Mouse (Mus musculus) adrenal gland, adult 10 weeks (tissue): Measurements from ENCODE around the gene Olfr629. TPM values are rescaled to one million over a fixed set of nuclear protein-coding genes. Genes with fewer than 3 reads are reported as not detected.

Experiments
- polyA plus RNA-seq: library from polyadenylated mRNA; stranded (reverse); fragments of 350-450 nt; fragmentation: Illumina TruSeq; extraction: RNeasy Lipid Tissue Mini Kit (QIAGEN cat#74804); gene quantifications from one replicate; pipeline ENCODE4 v1.2.3, GENCODE M21; 2014; ENCODE audit warnings: low read depth, low replicate concordance

The Olfr629 gene
- not detected for polyA plus RNA-seq

DNA sequence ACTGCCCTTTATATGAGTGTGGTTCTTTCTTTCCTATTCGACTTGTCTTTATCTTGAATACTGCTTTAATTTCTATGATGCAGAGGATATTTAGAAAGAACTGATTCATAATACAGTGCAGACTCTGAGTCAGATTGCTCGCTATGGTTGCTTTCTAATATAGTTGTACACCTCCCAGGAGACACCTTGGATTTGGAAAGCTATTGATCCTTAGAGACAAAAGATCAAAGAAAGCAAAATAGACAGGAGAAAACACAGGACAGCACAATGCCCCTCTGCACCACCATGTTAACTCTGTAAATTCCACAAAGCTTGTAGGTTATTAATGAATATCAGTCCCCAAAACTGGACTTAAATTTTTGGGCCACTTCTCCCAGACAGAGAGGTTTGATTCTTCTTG is at the start of gene Olfr629:
Gene Olfr629, minus strand, starts transcription at position 101 of the 400 bp plus-strand sequence.

DNA sequence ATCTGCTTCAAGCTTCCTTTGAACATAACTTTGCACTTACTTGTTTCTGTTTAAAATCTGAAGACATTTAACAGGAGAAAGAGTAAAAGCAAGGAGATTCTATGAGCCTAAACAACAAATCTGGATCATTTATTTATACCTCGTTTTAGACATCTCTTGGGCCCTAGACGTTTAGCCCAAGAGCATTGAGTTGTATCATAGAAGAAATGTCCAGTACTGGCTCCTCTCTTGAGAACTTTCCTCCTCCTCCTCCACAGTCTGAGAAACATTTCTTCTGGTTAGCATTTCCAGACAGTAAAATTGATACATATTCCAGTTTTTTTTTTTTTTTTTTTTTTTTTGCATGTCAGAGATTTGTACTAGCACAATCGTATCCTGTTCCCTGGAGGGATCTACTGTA is 47.0 kb upstream of the Olfr629 start, which contains the start of gene Olfr67:
Gene Olfr67, minus strand, starts transcription at position 101 of the 400 bp plus-strand sequence.

DNA sequence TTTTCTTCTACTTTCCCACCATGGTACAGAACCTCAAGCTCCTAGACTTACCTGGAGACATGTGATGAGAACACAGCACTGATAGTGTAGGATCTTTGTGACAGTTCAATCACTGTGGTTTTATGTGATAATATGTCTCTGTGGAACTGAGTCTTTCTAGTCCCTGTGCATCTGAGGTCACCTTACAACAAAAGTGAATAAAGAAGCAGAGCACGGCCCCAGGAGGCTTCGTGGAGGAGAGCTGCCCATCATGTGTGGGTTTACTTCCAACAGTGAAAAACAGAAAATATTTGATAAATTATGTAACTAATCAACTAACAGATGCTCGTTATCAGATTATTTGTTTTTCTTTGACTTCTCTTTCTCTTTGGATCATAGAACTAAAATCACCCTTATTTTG is 34.9 kb upstream of the Olfr629 start, which contains the start of gene Olfr68:
Gene Olfr68, minus strand, starts transcription at position 101 of the 400 bp plus-strand sequence.

DNA sequence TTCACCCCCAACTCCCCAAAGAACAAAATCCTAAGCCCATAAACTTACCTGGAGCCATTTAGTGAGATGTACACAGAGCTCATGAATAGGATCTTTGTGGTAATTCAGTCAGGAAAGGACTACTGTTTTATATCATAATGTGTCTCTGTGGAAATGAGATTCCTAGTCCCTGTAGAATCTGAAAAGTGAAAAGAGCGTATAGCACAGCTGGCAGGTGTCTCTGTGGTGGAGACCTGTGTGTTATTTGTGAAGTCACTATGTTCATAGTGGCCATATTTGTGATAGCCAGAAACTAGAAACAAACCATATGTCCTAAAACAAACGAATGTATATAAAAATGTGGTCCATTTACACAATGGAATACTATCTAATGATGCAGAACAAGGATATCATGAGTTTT is 26.8 kb upstream of the Olfr629 start, which contains the start of gene Olfr69:
Gene Olfr69, minus strand, starts transcription at position 101 of the 400 bp plus-strand sequence.

DNA sequence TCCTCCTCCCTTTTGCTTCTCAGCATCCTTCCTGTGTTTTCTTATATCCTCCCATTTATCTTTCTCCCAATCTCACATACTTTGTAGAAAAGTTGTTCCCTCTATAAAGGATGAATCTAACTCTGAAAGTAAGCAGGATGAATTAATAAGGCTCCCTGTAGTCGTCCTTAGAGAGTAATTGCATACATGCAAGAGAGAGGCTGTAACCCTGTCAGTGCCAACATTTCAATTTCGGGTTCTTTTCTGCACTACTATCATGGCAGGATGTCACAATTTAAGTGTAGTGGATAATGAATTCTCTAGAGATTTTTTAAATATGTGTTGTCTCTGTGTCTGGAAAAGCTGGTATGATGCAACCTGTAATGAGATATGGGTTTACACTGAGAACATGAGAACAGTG is 12.5 kb upstream of the Olfr629 start, which contains the start of gene Olfr630:
Gene Olfr630, minus strand, starts transcription at position 101 of the 400 bp plus-strand sequence.

DNA sequence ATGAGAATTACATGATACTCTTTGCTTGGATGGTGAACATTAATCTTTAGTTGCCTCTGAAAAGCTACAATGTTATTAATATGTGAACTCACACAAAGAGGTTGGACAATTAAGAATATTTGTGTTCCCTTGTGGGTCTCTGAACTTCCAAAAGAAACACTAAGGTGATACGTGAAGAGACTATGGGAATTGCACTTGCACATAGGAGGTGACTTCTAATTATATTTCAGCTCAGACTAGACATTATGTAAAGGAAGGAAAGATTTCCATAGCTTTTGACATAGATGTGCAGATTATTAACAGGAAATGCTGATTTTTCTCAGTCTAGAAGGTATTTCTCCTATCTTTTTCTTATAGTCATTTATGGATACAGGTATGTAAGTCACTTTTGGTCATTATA is 14.7 kb downstream of the Olfr629 start, which contains the start of gene Olfr628:
Gene Olfr628, plus strand, starts transcription at position 301 of the 400 bp plus-strand sequence.

DNA sequence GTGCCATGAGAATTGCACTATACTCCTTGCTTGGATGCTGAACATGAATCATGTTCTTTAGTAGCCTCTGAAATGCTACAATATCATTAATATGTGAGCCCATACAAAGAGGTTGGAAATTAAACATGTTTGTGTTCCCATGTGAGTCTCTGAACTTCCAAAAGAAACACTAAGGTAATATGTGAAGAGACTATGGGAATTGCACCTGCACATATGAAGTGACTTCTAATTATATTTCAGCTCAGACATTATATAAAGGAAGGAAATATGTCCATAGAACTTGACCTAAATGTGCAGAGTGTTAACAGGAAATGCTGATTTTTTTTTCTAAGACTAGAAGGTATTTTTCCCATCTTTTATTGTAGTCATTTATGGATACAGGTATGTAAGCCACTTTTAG is 30.4 kb downstream of the Olfr629 start, which contains the start of gene Olfr243:
Gene Olfr243, plus strand, starts transcription at position 301 of the 400 bp plus-strand sequence.

Other genes starting within 250 kb of the Olfr629 start
- gene Olfr609, start 246.9 kb downstream of the Olfr629 start, polyA plus RNA-seq = not detected
- gene Olfr610, start 232.8 kb downstream of the Olfr629 start, polyA plus RNA-seq = not detected
- gene Olfr611, start 224.1 kb downstream of the Olfr629 start, polyA plus RNA-seq = not detected
- not detected for gene Olfr612, start 202.2 kb downstream of the Olfr629 start, polyA plus RNA-seq
- gene Olfr613, start 196.9 kb downstream of the Olfr629 start, polyA plus RNA-seq = not detected
- not detected for gene Olfr615, start 188.9 kb downstream of the Olfr629 start, polyA plus RNA-seq
- not detected for gene Olfr616, start 175.8 kb downstream of the Olfr629 start, polyA plus RNA-seq
- not detected for gene Olfr617, start 171.9 kb downstream of the Olfr629 start, polyA plus RNA-seq
- gene Olfr618, start 154.8 kb downstream of the Olfr629 start, polyA plus RNA-seq = not detected
- not detected for gene Olfr619, start 144.4 kb downstream of the Olfr629 start, polyA plus RNA-seq
- not detected for gene Olfr620, start 132.4 kb downstream of the Olfr629 start, polyA plus RNA-seq
- gene Olfr622, start 102.2 kb downstream of the Olfr629 start, polyA plus RNA-seq = not detected
- gene Olfr623, start 81.2 kb downstream of the Olfr629 start, polyA plus RNA-seq = not detected
- 0.12 TPM for gene Olfr624, start 73.8 kb downstream of the Olfr629 start, polyA plus RNA-seq
- gene Olfr625-ps1, start 62.2 kb downstream of the Olfr629 start, polyA plus RNA-seq = not detected
- not detected for gene Olfr243, start 30.3 kb downstream of the Olfr629 start, polyA plus RNA-seq
- gene Olfr628, start 14.6 kb downstream of the Olfr629 start, polyA plus RNA-seq = not detected
- not detected for gene Olfr630, start 12.4 kb upstream of the Olfr629 start, polyA plus RNA-seq
- not detected for gene Olfr69, start 26.7 kb upstream of the Olfr629 start, polyA plus RNA-seq
- gene Olfr68, start 34.8 kb upstream of the Olfr629 start, polyA plus RNA-seq = not detected
- not detected for gene Olfr67, start 46.9 kb upstream of the Olfr629 start, polyA plus RNA-seq
- 7.8 TPM for gene Hbb-bt, start 69.1 kb upstream of the Olfr629 start, polyA plus RNA-seq
- gene Hbb-bs, start 83.2 kb upstream of the Olfr629 start, polyA plus RNA-seq = 111 TPM
- not detected for gene Hbb-bh2, start 95.6 kb upstream of the Olfr629 start, polyA plus RNA-seq
- gene Hbb-bh1, start 98.2 kb upstream of the Olfr629 start, polyA plus RNA-seq = not detected
- gene Hbb-y, start 108.3 kb upstream of the Olfr629 start, polyA plus RNA-seq = not detected
- not detected for gene Olfr66, start 141.3 kb upstream of the Olfr629 start, polyA plus RNA-seq
- not detected for gene Olfr64, start 149.5 kb upstream of the Olfr629 start, polyA plus RNA-seq
- gene Olfr65, start 158.5 kb upstream of the Olfr629 start, polyA plus RNA-seq = not detected
- not detected for gene Olfr631, start 183.9 kb upstream of the Olfr629 start, polyA plus RNA-seq
- not detected for gene Olfr632, start 189.4 kb upstream of the Olfr629 start, polyA plus RNA-seq
- not detected for gene Olfr633, start 199.5 kb upstream of the Olfr629 start, polyA plus RNA-seq
- gene Olfr635, start 226.2 kb upstream of the Olfr629 start, polyA plus RNA-seq = not detected